Mouse (Mus musculus) activated CD4-positive, CD25-positive, alpha-beta regulatory T cell, adult 4 months (primary cell): ENCODE data around the gene En1. TPM values are rescaled to one million over a fixed set of nuclear protein-coding genes. Genes with fewer than 3 reads are reported as not detected.

Source experiments
- ATAC-seq: one replicate; pipeline ENCODE4 v1.8.0; 2017
- polyA plus RNA-seq, 2 experiments: library from polyadenylated mRNA; unstranded; fragments of 100-300 nt; shearing (Covaris generic); gene quantifications; one replicate each; pipeline ENCODE4 v1.2.1; 2017

En1 gene
- polyA plus RNA-seq, result not detected

GRCm38 (mm10) chr1:120602031-120602730, at the start of gene En1:
Gene En1 (plus strand): TSS chr1:120602418.
- no peak for ATAC-seq

- ATAC-seq, result no peak
These were observed 45.0 kb upstream of the En1 start for GRCm38 (mm10) chr1:120556926-120557846.

GRCm38 (mm10) chr1:120558341-120559285, 43.6 kb upstream of the En1 start:
- ATAC-seq, result no peak

GRCm38 (mm10) chr1:120559911-120560310, 42.3 kb upstream of the En1 start:
- ATAC-seq, result no peak

- no peak for ATAC-seq
These were observed 20.9 kb upstream of the En1 start for GRCm38 (mm10) chr1:120581306-120581705.

GRCm38 (mm10) chr1:120585481-120585880, 16.7 kb upstream of the En1 start:
- ATAC-seq, result no peak

GRCm38 (mm10) chr1:120586500-120587110, 15.6 kb upstream of the En1 start:
- ATAC-seq, result no peak

- ATAC-seq, result no peak
These were observed 14.8 kb upstream of the En1 start for GRCm38 (mm10) chr1:120587431-120587830.

GRCm38 (mm10) chr1:120587960-120588359, 14.3 kb upstream of the En1 start:
- ATAC-seq, result no peak

GRCm38 (mm10) chr1:120588362-120589027, 13.7 kb upstream of the En1 start:
- ATAC-seq, result no peak

GRCm38 (mm10) chr1:120593236-120593919, 8.8 kb upstream of the En1 start:
- no peak for ATAC-seq

GRCm38 (mm10) chr1:120594603-120595002, 7.6 kb upstream of the En1 start:
- ATAC-seq, result no peak

GRCm38 (mm10) chr1:120595471-120596240, 6.6 kb upstream of the En1 start:
- no peak for ATAC-seq

GRCm38 (mm10) chr1:120596319-120596718, 5.9 kb upstream of the En1 start:
- ATAC-seq, result no peak

GRCm38 (mm10) chr1:120596784-120597183, 5.4 kb upstream of the En1 start:
- ATAC-seq, result no peak

- ATAC-seq, result no peak
These were observed 4.9 kb upstream of the En1 start for GRCm38 (mm10) chr1:120597271-120597670.

- no peak for ATAC-seq
These were observed 3.9 kb upstream of the En1 start for GRCm38 (mm10) chr1:120598196-120598940.

GRCm38 (mm10) chr1:120599321-120600148, 2.7 kb upstream of the En1 start:
- no peak for ATAC-seq

GRCm38 (mm10) chr1:120600149-120600445, 2.1 kb upstream of the En1 start:
- ATAC-seq, result no peak
